Mouse (Mus musculus): ENCODE data around the gene Naa25.

GRCm38 (mm10) chr5:121461339-121462170, 63.8 kb downstream of the Naa25 start:
- TF ChIP-seq CTCF (IDR thresholded peaks at IDR 0.05; ENCODE audit: insufficient read depth, low read length) (no peak), POLR2A (IDR thresholded peaks at IDR 0.05; ENCODE audit: borderline replicate concordance, extremely low read depth, low read depth, low read length) (no peak)

Data from lung, adult 2 months (tissue).